Mouse (Mus musculus) forebrain, embryonic 10.5 days (tissue): ENCODE results near the gene Tub. TPM values are rescaled to one million over a fixed set of nuclear protein-coding genes. Genes with fewer than 3 reads are reported as not detected.

Source experiments
- DNase-seq: peaks from one replicate; pipeline ENCODE4 v3.0.0-alpha.2; 2017; ENCODE audit warnings: low spot score; ENCODE audit errors: extremely low spot score
- H3K27ac ChIP-seq: fragments of 300-500 bp; sonication (generic); 2 replicates; pipeline ENCODE4 v1.5.1; 2016; ENCODE audit warnings: mild to moderate bottlenecking
- H3K27me3 ChIP-seq: fragments of 300-500 bp; sonication (generic); 2 replicates; pipeline ENCODE4 v1.6.1; 2016; ENCODE audit warnings: mild to moderate bottlenecking; ENCODE audit not compliant: poor library complexity, severe bottlenecking
- H3K36me3 ChIP-seq: fragments of 300-500 bp; sonication (generic); replicated peaks from 2 replicates; pipeline ENCODE4 v1.6.1; 2016; ENCODE audit warnings: mild to moderate bottlenecking, moderate library complexity
- H3K4me1 ChIP-seq: fragments of 300-500 bp; sonication (generic); 2 replicates; pipeline ENCODE4 v1.6.1; 2016
- H3K4me3 ChIP-seq: fragments of 300-500 bp; sonication (generic); 2 replicates; pipeline ENCODE4 v1.5.1; 2016; ENCODE audit warnings: mild to moderate bottlenecking, moderate library complexity
- H3K9me3 ChIP-seq: fragments of 300-500 bp; sonication (generic); 2 replicates; pipeline ENCODE4 v1.6.1; 2016; ENCODE audit warnings: mild to moderate bottlenecking, moderate library complexity
- WGBS: fragments of 180-500 bp; shearing (Covaris S2); methylation state at CpG from one replicate; pipeline ENCODE4 v1.1.7; 2016; 5-methylcytosine and 5-hydroxymethylcytosine counted together
- polyA plus RNA-seq: library from polyadenylated mRNA; unstranded; fragments of >200 nt; fragmentation: Nextera tagmentation; extraction: Ambion mirVana; gene quantifications from 2 replicates; pipeline ENCODE4 v1.2.1, GENCODE M21; 2016

Gene Tub
- polyA plus RNA-seq, 1 experiment from 2014 or later: 5.2 TPM

DNA sequence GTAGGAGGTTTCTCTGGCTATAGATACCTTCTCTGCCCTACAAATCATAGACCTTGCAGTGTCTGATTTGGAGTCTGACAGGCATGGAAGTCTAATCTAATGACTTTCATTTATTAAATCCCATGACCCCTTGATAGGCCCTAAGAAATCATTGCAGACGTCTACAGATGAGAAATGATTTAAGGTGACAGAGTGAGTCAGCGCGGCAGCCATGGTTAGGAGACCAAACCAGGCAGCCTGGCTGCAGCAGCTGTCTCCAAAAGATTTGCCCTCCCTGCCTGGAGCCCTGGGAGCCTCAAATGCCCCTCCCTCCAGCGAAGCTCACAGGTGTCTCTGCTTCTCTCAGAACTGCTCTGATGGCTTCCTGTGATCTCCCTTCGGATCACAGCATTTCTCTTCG, 46.0 kb downstream of the Tub start:
- Histone ChIP-seq H3K4me1 (no peaks in the 10 kb centered on the region), H3K4me3 (no peak overlapping the region), H3K9me3 (no peaks in the 10 kb centered on the region), H3K27ac (no peak overlapping the region), H3K27me3 (no peaks in the 10 kb centered on the region), H3K36me3 (no peaks in the 10 kb centered on the region)
- no peak for DNase-seq
- 72% methylated on average over 6 of the region's 6 CpGs for WGBS

DNA sequence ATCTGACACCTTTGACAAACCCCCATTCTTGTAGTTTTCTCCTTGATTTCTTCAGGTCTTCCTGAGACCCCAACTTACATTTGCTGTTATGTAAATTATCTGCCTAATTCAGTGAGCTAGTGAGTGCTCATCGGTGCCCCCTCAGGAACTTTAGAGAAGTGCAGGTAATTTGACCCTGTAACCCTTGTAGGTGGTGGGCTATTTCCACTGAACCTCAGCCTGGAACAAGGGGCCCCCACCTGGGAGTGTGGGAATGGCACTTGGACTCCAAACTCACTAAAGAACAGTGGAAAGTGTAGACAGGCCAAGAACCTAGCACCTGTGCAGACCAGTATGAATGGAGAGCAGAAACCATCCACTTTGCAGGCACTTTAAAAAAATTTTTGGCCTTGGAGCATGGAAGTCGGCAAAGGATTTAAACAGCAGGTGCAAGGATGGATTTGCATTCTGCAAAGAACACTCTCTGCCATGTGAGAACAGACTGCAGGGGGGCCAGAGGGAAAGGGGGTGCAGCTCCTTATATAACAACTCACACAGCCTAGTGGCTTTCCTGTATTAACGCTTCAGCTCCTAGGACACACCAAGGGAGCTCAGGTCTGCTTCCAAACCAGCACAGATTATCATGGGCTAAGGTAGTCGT, 50.3 kb downstream of the Tub start:
- H3K36me3 ChIP-seq: no peaks in the 10 kb centered on the region
- DNase-seq: no peak
- WGBS: 46% methylated on average over 4 of the region's 4 CpGs
- no peak overlapping the region for H3K4me3 ChIP-seq
- no peaks in the 10 kb centered on the region for H3K27me3 ChIP-seq
- H3K9me3 ChIP-seq: no peaks in the 10 kb centered on the region
- H3K27ac ChIP-seq: no peak overlapping the region
- no peaks in the 10 kb centered on the region for H3K4me1 ChIP-seq

DNA sequence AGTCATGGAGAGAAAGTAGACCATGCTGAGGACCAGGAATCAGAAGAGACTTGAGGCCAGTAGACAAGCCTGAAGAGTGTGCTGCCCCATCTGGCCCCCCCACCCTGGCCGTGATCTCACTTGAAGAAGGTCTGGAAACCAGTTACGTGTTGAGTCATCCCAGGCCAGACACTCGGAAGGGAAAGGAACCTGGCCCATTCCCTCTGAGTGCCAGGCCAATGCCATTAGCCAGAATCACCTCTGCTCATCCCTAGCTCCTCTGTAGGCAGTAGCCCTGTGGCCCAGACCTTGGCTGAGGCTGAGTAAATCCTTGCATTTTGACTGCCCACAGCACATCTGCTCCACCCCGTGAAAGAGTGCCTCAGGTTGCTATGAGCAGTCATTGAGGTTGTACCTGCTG, 51.8 kb downstream of the Tub start:
- 85% methylated on average over 4 of the region's 4 CpGs for WGBS
- no peaks in the 10 kb centered on the region for H3K36me3 ChIP-seq
- 0 out of 2 replicates have a peak, but pooled peaks cover 1% of the 10 kb centered on the region for H3K27me3 ChIP-seq
- no peaks in the 10 kb centered on the region for H3K4me1 ChIP-seq
- no peak overlapping the region for H3K4me3 ChIP-seq
- no peak overlapping the region for H3K27ac ChIP-seq
- DNase-seq: no peak
- H3K9me3 ChIP-seq: no peaks in the 10 kb centered on the region

DNA sequence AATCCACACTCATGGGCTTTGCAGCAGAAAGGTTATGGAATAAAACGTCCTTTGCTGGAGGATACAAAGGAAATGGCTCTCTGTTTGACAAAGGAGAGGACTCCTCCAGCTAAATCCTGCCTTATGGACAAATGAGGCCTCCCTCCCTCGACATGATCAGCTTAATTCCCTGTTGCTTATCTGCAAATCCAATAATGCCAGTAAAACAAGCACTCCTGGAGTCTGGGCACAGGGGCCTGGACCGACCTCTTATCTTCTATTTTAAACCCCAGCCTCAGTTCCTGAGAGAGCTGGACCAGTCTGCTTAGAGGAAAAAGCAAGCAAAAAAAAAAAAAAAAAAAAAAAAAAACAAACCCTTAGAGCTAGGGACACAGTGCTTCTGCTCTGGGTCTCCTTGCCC, 53.5 kb downstream of the Tub start:
- H3K27ac ChIP-seq: no peak overlapping the region
- WGBS: 14% methylated on average over 3 of the region's 3 CpGs
- no peaks in the 10 kb centered on the region for H3K9me3 ChIP-seq
- H3K27me3 ChIP-seq: peaks cover 17% of the 10 kb centered on the region
- no peak overlapping the region for H3K4me3 ChIP-seq
- no peaks in the 10 kb centered on the region for H3K4me1 ChIP-seq
- no peak for DNase-seq
- H3K36me3 ChIP-seq: no peaks in the 10 kb centered on the region

DNA sequence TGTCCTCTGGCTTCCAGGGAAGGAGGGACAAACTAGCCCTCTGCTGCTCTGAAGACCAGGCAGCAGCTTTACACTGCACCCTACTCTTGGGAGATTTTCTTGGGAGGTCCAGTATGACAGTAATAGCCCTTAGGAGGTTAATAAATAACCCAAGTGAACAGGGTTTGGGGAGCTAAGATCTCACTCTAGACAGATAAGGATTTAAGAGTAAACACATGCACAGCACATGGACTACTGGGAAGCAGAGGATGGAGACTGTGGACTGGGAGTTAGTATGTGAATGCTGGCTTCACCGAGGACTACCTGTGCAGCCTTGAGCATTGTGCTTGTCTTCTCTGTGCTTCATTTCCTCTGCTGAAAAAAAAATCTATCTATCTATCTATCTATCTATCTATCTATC, 59.1 kb downstream of the Tub start:
- no peak for DNase-seq
- no peak overlapping the region for H3K27ac ChIP-seq
- 90% methylated on average over 1 of the region's 1 CpGs for WGBS
- peaks cover 33% of the 10 kb centered on the region for H3K4me1 ChIP-seq
- H3K4me3 ChIP-seq: no peak overlapping the region
- H3K9me3 ChIP-seq: no peaks in the 10 kb centered on the region
- H3K36me3 ChIP-seq: no peaks in the 10 kb centered on the region
- peaks cover 70% of the 10 kb centered on the region for H3K27me3 ChIP-seq

- peak; percentile 40 for DNase-seq
- Histone ChIP-seq H3K9me3 (no peaks in the 10 kb centered on the region), H3K27ac (peak overlapping the region; percentile 85), H3K27me3 (peaks cover 73% of the 10 kb centered on the region), H3K4me3 (peak overlapping the region; percentile 78), H3K4me1 (peaks cover 33% of the 10 kb centered on the region), H3K36me3 (no peaks in the 10 kb centered on the region)
- under 1% methylated on average over 82 of the region's 82 CpGs for WGBS
These were observed 60.8 kb downstream of the Tub start for GRCm38 (mm10) chr7:109010720-109011595.

DNA sequence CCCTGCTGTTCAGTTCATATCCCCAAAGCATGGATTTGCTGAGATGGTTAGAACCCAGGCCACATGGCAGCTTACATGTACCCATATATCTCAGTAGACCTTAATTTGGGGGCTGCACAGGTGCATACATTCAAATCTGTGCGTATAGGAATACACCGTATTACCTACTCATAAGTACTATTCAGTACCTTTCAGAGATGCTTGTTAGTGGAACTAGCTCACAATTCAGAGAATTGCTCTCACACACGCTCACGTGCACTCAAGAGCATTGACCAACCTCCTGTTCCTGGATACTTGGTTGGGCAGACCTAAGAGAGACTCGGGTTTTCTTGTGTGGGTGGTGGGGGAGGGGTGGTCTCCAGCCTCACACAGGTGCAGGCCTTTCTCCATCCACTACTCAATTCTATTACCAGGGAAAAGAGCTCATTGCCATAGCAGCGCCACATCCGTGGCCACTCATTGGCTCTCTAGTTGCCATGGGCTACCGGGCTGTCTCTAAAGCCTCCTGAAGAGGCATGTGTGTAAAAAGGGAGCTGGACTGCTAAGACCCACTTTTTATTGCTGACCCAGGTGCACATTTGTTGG, 61.5 kb downstream of the Tub start:
- H3K27ac ChIP-seq: no peak overlapping the region
- DNase-seq: peak; percentile 41
- 37% methylated on average over 8 of the region's 8 CpGs for WGBS
- H3K9me3 ChIP-seq: no peaks in the 10 kb centered on the region
- H3K27me3 ChIP-seq: peaks cover 73% of the 10 kb centered on the region
- peak overlapping the region; percentile 78 for H3K4me3 ChIP-seq
- H3K36me3 ChIP-seq: no peaks in the 10 kb centered on the region
- peaks cover 39% of the 10 kb centered on the region for H3K4me1 ChIP-seq

- no peak for DNase-seq
- H3K36me3 ChIP-seq: no peaks in the 10 kb centered on the region
- no peak overlapping the region for H3K27ac ChIP-seq
- H3K4me1 ChIP-seq: peaks cover 41% of the 10 kb centered on the region
- H3K9me3 ChIP-seq: no peaks in the 10 kb centered on the region
- WGBS: 81% methylated on average over 1 of the region's 1 CpGs
- no peak overlapping the region for H3K4me3 ChIP-seq
- peaks cover 66% of the 10 kb centered on the region for H3K27me3 ChIP-seq
These were observed 62.4 kb downstream of the Tub start for GRCm38 (mm10) chr7:109012575-109012974.

- Histone ChIP-seq H3K9me3 (no peaks in the 10 kb centered on the region), H3K36me3 (no peaks in the 10 kb centered on the region), H3K4me3 (no peak overlapping the region), H3K27ac (no peak overlapping the region; the same call in 1 of the 2 replicates), H3K27me3 (peaks cover 62% of the 10 kb centered on the region), H3K4me1 (peaks cover 41% of the 10 kb centered on the region)
- no peak for DNase-seq
- 35% methylated on average over 4 of the region's 4 CpGs for WGBS
These were observed 63.0 kb downstream of the Tub start for GRCm38 (mm10) chr7:109012998-109013625.

GRCm38 (mm10) chr7:109014851-109015250, 64.7 kb downstream of the Tub start:
- Histone ChIP-seq H3K36me3 (no peaks in the 10 kb centered on the region), H3K4me3 (no peak overlapping the region), H3K27me3 (peaks cover 44% of the 10 kb centered on the region), H3K27ac (no peak overlapping the region), H3K4me1 (peaks cover 41% of the 10 kb centered on the region), H3K9me3 (no peaks in the 10 kb centered on the region)
- WGBS: 86% methylated on average over 7 of the region's 7 CpGs
- DNase-seq: no peak

DNA sequence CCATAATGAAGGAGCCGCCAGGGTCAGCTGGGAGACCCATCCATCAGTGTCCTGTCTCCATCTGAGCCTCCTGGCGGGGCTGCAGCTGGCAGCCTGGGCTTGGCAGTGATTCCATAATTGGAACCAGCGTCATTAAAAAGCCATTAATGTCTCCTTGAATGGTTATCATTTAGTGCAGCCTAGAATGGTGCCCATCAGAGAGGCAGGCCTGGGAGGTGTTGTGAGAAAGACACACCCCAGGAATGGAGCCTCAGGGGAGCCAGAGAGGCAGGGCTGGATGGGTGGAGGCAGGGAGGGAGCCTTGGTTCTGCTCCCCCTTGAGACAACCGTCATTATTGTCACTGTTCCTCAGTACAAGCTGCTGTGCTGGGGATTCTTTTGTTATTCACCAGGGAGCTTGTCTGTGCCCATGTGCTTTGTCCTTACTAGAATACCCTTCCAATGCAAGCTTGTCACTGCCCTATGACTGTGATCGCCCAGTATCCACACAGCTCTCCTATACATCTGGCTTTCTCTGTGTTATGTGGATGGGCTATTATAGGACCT, 66.3 kb downstream of the Tub start:
- DNase-seq: no peak
- 60% methylated on average over 5 of the region's 5 CpGs for WGBS
- H3K27ac ChIP-seq: 0 out of 2 replicates have a peak overlapping the region, but pooled peaks have one; percentile 25

DNA sequence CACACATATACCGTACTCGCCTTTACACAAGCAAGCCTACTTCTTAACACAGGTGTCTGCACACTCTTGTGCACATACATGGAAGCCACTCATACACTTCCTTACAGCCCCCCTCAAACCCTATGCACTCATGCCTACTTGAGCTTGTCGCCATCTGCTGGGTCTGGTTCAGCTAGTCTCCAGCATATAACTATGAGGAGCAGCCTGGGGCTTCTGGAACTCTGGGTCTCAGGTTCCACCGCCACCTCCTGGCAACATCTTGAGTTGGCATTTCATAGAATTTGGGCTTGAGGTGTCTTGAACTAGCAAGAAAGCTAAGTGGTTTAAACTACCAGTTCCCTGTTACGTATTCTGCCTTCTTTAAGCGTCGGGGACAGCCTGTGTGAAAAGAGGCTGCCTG, 69.1 kb downstream of the Tub start:
- Histone ChIP-seq H3K4me3 (no peak overlapping the region), H3K9me3 (no peaks in the 10 kb centered on the region), H3K27ac (no peak overlapping the region), H3K27me3 (peaks cover 3% of the 10 kb centered on the region; the same call in 1 of the 2 replicates), H3K4me1 (peaks cover 8% of the 10 kb centered on the region), H3K36me3 (no peaks in the 10 kb centered on the region; the same call in 1 of the 2 replicates)
- DNase-seq: no peak
- WGBS: 88% methylated on average over 7 of the region's 7 CpGs

More for the DNA sequence above, 66.3 kb downstream of the Tub start:
- H3K27me3 ChIP-seq: peaks cover 28% of the 10 kb centered on the region
- no peaks in the 10 kb centered on the region for H3K9me3 ChIP-seq
- no peak overlapping the region for H3K4me3 ChIP-seq
- peaks cover 29% of the 10 kb centered on the region for H3K4me1 ChIP-seq
- no peaks in the 10 kb centered on the region for H3K36me3 ChIP-seq
